Mouse (Mus musculus) midbrain, embryonic 12.5 days (tissue): Measurements from ENCODE around the gene Fam228b. TPM values are rescaled to one million over a fixed set of nuclear protein-coding genes. Genes with fewer than 3 reads are reported as not detected.

Experiments used
- ATAC-seq: fragments of 200-750 bp; cut with Nextera tagmentation; 2 replicates; pipeline ENCODE4 v1.8.0; 2017; ENCODE audit warnings: low read depth, moderate TSS enrichment, moderate library complexity; ENCODE audit not compliant: low FRiP score
- H3K27ac ChIP-seq: fragments of 300-500 bp; sonication (generic); replicated peaks from 2 replicates; pipeline ENCODE4 v1.5.1; 2016; ENCODE audit warnings: mild to moderate bottlenecking
- H3K27me3 ChIP-seq: fragments of 300-500 bp; sonication (generic); 2 replicates; pipeline ENCODE4 v1.6.1; 2016; ENCODE audit warnings: mild to moderate bottlenecking
- H3K36me3 ChIP-seq: fragments of 300-500 bp; sonication (generic); 2 replicates; pipeline ENCODE4 v1.6.1; 2016
- H3K4me1 ChIP-seq: fragments of 300-500 bp; sonication (generic); 2 replicates; pipeline ENCODE4 v1.6.1; 2016
- H3K4me2 ChIP-seq: fragments of 300-500 bp; sonication (generic); replicated peaks from 2 replicates; pipeline ENCODE4 v1.6.1; 2016; ENCODE audit warnings: mild to moderate bottlenecking, moderate library complexity
- H3K4me3 ChIP-seq: fragments of 300-500 bp; sonication (generic); 2 replicates; pipeline ENCODE4 v1.5.1; 2016; ENCODE audit warnings: mild to moderate bottlenecking
- H3K9ac ChIP-seq: fragments of 300-500 bp; sonication (generic); replicated peaks from 2 replicates; pipeline ENCODE4 v1.6.1; 2016; ENCODE audit warnings: mild to moderate bottlenecking, moderate library complexity
- H3K9me3 ChIP-seq: fragments of 300-500 bp; sonication (generic); 2 replicates; pipeline ENCODE4 v1.6.1; 2016; ENCODE audit warnings: mild to moderate bottlenecking
- WGBS: fragments of 180-500 bp; shearing (Covaris S2); methylation state at CpG from one replicate; pipeline ENCODE4 v1.1.7; 2016; 5-methylcytosine and 5-hydroxymethylcytosine counted together
- polyA plus RNA-seq: library from polyadenylated mRNA; unstranded; fragments of >200 nt; fragmentation: Nextera tagmentation; extraction: Ambion mirVana; gene quantifications from 2 replicates; pipeline ENCODE4 v1.2.1, GENCODE M21; 2016

Fam228b gene
- polyA plus RNA-seq, 1 experiment from 2014 or later = 4.2 TPM

DNA sequence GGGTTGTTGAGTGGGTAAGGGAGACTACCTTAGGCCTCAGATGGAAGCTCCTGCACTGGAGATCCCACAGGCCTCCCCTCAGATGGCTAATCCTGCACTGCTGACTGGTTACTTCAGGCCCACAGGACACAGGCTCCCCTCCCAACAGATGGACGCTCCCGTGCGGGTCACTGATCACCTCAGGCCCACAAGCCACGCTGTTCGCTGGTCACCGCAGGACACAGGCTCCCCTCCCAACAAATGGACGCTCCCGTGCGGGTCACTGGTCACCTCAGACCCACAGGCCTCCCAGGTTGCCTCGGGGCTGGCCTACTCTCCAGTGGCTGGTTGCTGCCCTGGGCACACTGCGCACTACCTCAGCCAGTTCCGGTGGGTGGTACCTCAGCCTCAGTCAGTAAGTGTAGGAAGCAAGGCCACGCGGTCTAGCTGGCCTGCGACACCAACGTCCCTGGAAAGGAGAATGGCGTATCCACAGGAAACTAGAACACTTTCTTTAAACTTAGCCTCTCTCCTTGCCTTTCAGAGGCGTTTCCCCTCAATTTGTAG is 31.0 kb downstream of the Fam228b start, which contains the start of gene Fam228a:
Fam228a (minus strand) TSS at position 400 of the 546 bp plus-strand sequence.
- no peak for ATAC-seq
- H3K4me1 ChIP-seq = no peaks in the 10 kb centered on the region
- H3K9me3 ChIP-seq = no peaks in the 10 kb centered on the region
- H3K4me2 ChIP-seq = no peak within 1 kb of the TSS
- H3K27ac ChIP-seq = no peak within 1 kb of the TSS
- no peaks in the 10 kb centered on the region for H3K36me3 ChIP-seq
- H3K9ac ChIP-seq = no peak within 1 kb of the TSS
- 79% methylated on average over 18 of the region's 18 CpGs for WGBS
- H3K4me3 ChIP-seq = no peak within 1 kb of the TSS
- no peaks in the 10 kb centered on the region for H3K27me3 ChIP-seq

DNA sequence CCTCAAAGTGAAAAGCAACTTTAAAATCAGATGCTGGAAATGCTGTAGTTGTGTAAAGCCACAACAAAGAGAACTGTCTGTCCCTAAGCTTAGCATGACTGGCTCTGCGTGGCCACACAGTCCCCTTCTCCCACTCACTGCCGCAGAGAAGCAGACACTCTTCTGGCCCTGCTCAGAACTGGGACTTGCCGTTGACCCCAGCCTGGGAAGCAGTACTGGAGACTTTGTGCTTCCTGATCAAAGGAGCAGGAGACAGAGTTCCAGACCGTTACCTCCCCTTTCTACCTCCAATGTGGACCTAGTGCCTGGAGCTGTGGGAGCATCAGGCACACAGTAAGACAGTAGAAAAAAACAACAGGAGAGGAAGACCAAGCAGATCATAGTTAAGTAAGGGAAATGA is 36.7 kb downstream of the Fam228b start:
- no peak for ATAC-seq
- WGBS = 63% methylated on average over 4 of the region's 4 CpGs
- H3K27me3 ChIP-seq = no peaks in the 10 kb centered on the region

DNA sequence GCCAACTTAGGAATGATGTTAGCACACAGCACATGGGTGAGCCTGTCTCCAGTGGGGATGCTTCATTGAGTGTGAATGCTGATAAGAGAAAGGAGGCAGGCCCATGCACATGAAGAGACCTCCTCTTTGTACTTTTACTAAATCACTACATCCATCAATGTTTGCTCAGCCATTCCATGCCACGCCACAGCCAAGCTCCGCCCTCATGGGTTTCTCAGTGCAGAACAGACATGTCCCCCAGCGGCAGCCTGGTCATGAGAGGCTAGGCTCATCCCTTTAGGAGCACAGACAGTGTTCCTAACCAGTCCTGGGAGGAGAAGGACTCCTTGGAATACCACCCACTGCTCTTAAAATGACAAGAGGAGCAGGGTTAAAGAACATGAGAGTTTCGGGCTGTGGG is 37.4 kb downstream of the Fam228b start:
- no peaks in the 10 kb centered on the region for H3K36me3 ChIP-seq
- H3K9ac ChIP-seq = no peak overlapping the region
- no peak overlapping the region for H3K4me2 ChIP-seq
- no peak overlapping the region for H3K4me3 ChIP-seq
- H3K27me3 ChIP-seq = no peaks in the 10 kb centered on the region
- H3K9me3 ChIP-seq = no peaks in the 10 kb centered on the region
- no peak for ATAC-seq
- WGBS = 85% methylated on average over 4 of the region's 4 CpGs
- no peak overlapping the region for H3K27ac ChIP-seq
- H3K4me1 ChIP-seq = no peaks in the 10 kb centered on the region

More for the DNA sequence above, 36.7 kb downstream of the Fam228b start:
- Histone ChIP-seq H3K4me2 (no peak overlapping the region), H3K36me3 (no peaks in the 10 kb centered on the region), H3K4me3 (no peak overlapping the region), H3K27ac (no peak overlapping the region), H3K9ac (no peak overlapping the region), H3K9me3 (no peaks in the 10 kb centered on the region), H3K4me1 (no peaks in the 10 kb centered on the region)

DNA sequence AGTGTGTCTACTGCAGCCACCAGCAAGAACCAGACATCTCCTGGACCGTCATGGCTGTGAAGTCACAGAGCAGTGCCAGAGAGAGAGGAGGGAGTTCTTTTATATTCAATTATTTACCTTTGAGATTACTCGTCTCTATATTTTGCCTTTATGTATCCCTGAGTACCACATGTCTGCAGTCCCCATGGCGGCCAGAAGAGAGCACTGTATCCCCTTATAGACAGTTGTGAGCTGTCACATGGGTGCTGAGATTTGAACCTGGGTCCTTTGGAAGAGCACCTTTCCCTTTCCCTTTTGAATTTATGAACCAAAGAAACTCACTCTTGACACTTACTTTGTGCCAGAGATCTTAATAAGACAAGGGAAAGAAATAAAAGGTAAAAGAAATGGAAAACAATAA is 39.9 kb downstream of the Fam228b start:
- WGBS = 92% methylated on average over 3 of the region's 3 CpGs

DNA sequence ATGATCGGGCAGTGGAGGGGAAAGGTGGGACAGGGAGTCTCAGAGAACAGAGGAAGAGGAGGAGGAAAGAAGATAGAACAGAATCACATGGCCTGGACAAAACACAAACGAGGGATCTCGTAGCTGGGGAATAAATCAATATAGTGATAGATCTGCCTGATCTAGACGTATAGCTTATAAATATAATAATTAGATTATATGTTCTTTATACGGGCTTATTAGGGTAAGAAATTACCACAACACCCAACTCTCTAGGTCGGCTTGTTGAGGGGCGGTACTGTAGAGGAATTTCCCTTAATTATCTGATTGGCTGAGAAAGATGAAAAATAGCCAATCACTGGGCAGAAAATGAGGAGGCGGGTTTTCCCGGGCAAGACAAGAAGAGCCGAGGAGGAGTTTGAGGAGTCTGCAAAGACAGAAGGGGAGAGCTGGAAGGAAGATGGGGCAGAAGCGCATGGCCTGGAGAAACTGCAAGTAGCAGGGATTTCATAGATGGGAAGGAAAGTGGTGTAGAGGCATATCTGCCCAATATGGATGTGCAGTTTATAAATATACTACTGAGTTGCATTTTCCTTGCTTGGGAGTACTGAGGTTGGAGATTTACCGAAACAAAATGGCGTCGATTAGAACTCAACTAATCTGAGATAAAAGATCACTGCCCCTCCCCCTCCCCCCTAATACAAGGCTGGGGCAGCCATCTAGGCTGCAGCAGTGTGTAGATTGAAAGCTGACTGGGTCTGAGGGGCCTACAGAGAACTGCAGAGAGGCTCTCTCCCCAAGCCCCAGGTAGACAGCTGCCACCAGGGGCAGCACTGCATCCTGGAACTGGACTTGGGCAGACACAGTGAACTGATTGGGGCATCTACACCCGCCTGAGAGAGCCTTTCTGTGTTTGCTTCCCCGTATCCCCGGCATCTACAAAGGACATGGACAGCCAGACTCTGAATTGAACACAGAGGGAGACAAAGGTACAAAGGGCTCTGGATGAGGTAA is 49.0 kb downstream of the Fam228b start:
- H3K9me3 ChIP-seq = no peaks in the 10 kb centered on the region
- no peak overlapping the region for H3K27ac ChIP-seq
- H3K9ac ChIP-seq = no peak overlapping the region
- H3K4me2 ChIP-seq = no peak overlapping the region
- no peaks in the 10 kb centered on the region; the same call in 1 of the 2 replicates for H3K27me3 ChIP-seq
- no peak overlapping the region for H3K4me3 ChIP-seq
- H3K36me3 ChIP-seq = no peaks in the 10 kb centered on the region
- H3K4me1 ChIP-seq = peaks cover 3% of the 10 kb centered on the region; the same call in 1 of the 2 replicates
- no peak for ATAC-seq
- WGBS = 78% methylated on average over 17 of the region's 17 CpGs

More for the DNA sequence above, 39.9 kb downstream of the Fam228b start:
- H3K9ac ChIP-seq = no peak overlapping the region
- H3K36me3 ChIP-seq = no peaks in the 10 kb centered on the region
- H3K4me3 ChIP-seq = no peak overlapping the region
- no peak for ATAC-seq
- H3K27ac ChIP-seq = no peak overlapping the region
- H3K27me3 ChIP-seq = no peaks in the 10 kb centered on the region
- no peaks in the 10 kb centered on the region for H3K9me3 ChIP-seq
- H3K4me1 ChIP-seq = no peaks in the 10 kb centered on the region
- no peak overlapping the region for H3K4me2 ChIP-seq

DNA sequence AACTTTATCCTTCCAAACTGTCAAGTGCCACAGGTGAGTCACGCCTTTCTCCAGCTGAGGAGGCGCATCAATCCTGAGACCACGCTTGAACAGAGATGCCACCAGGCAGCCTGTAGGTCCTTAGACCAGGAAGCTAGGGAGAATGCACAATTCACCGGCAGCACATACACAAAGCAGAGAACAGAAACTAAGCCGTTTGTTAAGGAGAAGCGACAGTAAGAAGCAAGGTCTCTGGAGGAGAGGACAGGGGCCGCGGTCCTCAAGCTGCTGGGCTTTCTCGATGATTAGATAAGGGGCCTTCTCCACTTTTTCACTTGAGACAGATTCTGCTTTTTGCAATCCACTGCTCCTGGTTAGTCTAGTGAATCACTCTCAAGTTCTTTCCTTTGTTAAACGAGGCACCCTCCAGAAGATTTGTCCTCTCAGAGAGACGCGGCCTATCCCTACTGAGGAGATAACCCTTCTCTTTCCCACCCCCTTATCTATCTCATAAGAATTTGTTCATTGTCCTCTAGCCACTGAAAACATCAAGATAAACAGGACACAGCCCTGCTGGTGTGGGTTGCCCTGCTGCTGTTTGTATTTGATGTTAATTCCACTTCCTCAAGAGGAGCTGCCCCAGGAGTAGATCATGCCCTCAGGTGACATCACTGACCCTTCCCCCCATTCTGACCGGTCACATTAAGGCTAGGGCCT is 49.9 kb downstream of the Fam228b start:
- Histone ChIP-seq H3K36me3 (no peaks in the 10 kb centered on the region), H3K4me3 (no peak overlapping the region), H3K27ac (no peak overlapping the region), H3K27me3 (no peaks in the 10 kb centered on the region; the same call in 1 of the 2 replicates), H3K9me3 (no peaks in the 10 kb centered on the region), H3K4me1 (peaks cover 3% of the 10 kb centered on the region; the same call in 1 of the 2 replicates), H3K4me2 (no peak overlapping the region), H3K9ac (no peak overlapping the region)
- WGBS = 88% methylated on average over 13 of the region's 13 CpGs
- no peak for ATAC-seq

DNA sequence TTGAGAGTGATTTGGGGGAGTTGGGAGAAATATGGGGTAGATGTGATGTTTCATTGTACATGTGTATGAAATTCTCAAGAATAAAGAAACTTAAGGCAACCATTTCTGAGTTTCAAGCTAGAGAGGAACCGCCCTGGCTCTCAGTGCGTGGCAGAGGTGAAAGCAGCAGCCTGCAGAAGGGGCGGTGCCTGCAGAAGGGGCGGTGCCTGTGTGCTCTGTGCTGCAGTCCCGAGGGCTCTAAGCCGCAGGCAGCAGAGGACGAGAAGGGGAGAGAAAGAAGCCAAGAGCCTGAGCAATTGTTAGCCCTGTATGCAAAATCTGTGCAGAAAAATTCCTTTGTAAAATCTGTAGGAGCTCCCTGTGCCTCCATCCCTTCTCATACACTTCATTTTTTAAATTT is 51.6 kb downstream of the Fam228b start:
- Histone ChIP-seq H3K27ac (no peak overlapping the region), H3K9ac (no peak overlapping the region), H3K36me3 (no peaks in the 10 kb centered on the region), H3K27me3 (no peaks in the 10 kb centered on the region; the same call in 1 of the 2 replicates), H3K9me3 (no peaks in the 10 kb centered on the region), H3K4me3 (no peak overlapping the region), H3K4me2 (0 out of 2 replicates have a peak overlapping the region, but pooled peaks have one; percentile 17), H3K4me1 (peaks cover 3% of the 10 kb centered on the region; the same call in 1 of the 2 replicates)
- 8% methylated on average over 7 of the region's 7 CpGs for WGBS
- peak; percentile 78 for ATAC-seq

DNA sequence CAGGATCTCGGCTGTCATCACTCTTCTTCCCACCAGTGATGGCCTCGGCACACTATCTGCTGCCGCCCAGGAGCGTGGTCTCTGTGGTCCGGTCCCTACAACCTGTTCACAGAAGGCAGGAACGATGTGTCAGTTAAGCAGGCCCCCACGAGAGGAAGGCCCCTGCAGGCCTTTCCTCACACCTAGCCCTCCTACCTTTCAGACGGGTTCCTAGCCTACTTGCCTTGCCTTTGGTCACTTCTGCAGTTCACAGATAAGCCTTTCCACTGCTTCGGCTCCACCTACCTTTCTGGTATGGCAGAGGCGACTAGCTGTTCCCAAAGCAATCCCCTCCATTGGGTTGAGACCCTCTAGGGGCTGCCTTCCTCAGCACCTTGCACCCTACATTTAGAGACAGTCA is 53.5 kb downstream of the Fam228b start:
- no peak overlapping the region for H3K4me3 ChIP-seq
- no peak for ATAC-seq
- peaks cover 3% of the 10 kb centered on the region; the same call in 1 of the 2 replicates for H3K4me1 ChIP-seq
- no peaks in the 10 kb centered on the region for H3K9me3 ChIP-seq
- no peak overlapping the region for H3K9ac ChIP-seq
- no peak overlapping the region for H3K4me2 ChIP-seq
- H3K36me3 ChIP-seq = no peaks in the 10 kb centered on the region
- H3K27me3 ChIP-seq = no peaks in the 10 kb centered on the region; the same call in 1 of the 2 replicates
- WGBS = 85% methylated on average over 10 of the region's 10 CpGs
- H3K27ac ChIP-seq = no peak overlapping the region

DNA sequence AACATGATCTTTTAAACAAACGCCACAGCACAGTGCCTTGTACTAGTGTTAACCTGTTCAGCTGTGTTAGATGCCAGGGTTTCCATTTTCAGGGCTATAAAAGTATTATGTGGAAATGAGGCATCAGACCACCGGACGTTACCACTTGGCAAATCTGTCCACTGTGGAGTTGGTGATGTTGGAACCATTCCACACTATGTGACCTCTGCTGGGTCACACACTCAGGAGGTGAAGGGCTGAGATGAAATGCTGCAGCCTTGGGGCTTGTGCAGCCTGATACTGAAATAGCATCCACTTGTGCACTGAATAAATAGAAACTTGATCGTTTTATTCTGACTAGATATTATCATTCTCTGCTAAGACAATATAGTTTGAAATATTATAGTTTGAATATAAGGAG is 55.7 kb downstream of the Fam228b start:
- Histone ChIP-seq H3K4me1 (0 out of 2 replicates have a peak, but pooled peaks cover 3% of the 10 kb centered on the region), H3K36me3 (peaks cover 2% of the 10 kb centered on the region; the same call in 1 of the 2 replicates), H3K9ac (no peak overlapping the region), H3K4me3 (no peak overlapping the region), H3K9me3 (no peaks in the 10 kb centered on the region), H3K27me3 (no peaks in the 10 kb centered on the region), H3K27ac (no peak overlapping the region), H3K4me2 (no peak overlapping the region)
- no peak for ATAC-seq
- WGBS = 89% methylated on average over 4 of the region's 4 CpGs

DNA sequence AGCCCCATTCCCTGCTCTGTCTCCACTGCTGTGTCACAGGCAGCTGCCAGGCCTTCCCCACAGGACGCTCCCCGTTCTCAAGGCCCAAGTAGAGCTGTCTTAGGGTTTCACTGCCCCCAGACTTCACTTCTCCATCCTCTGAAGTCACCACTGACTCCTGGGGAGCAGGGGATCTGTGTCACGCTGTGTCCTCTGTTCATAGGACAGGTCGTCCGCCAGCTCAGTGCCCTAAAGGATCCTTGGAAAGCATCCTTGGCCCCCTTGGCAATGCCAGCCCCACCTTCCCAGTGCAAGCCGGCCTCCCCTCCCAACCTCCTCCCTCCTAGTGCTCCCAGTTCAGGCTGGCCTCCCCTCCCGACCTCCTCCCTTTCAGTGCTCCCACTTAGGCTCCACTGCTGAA is 59.1 kb downstream of the Fam228b start:
- WGBS = 93% methylated on average over 7 of the region's 7 CpGs
- Histone ChIP-seq H3K4me2 (no peak overlapping the region), H3K9ac (no peak overlapping the region), H3K4me3 (no peak overlapping the region), H3K9me3 (no peaks in the 10 kb centered on the region), H3K27ac (no peak overlapping the region), H3K36me3 (peaks cover 10% of the 10 kb centered on the region), H3K4me1 (no peaks in the 10 kb centered on the region), H3K27me3 (no peaks in the 10 kb centered on the region)
- ATAC-seq = no peak

DNA sequence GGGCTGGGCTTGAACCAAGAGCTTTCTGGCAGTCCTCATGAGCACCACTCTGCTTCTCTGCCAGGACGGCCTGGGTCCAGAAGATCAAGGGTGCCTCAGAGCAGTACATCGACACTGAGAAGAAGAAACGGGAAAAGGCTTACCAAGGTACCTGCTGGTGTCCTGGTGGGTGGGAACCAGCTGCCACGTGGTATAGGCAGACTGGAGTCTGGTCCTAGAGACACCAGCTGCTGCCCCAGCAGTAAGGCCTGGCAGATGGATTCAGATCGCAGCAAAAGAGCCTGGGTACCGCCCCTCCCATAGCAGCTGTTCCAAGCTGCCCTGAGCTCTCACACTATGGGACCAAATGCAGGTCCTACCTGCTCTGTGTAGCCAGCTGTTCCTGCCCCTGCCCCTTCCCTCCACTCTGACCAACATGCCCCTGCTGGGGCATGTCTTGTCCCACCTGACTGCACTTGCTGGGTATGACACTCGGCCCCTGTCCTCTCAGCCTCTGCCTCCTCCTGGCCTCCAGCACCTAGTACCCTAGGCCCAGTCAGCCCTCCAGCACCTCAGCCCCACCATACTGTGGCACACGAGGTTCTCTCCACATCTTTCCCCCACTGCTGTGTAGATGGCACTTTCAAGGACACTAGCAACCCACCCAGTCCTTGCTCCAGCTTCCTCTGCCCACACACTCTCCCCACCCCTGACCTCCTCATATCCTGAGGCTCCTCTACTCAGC is 60.0 kb downstream of the Fam228b start:
- H3K27ac ChIP-seq = no peak overlapping the region
- no peak overlapping the region for H3K4me2 ChIP-seq
- no peak overlapping the region for H3K9ac ChIP-seq
- peak; percentile 47; the same call in 1 of the 2 replicates for ATAC-seq
- no peaks in the 10 kb centered on the region for H3K27me3 ChIP-seq
- no peaks in the 10 kb centered on the region for H3K9me3 ChIP-seq
- H3K36me3 ChIP-seq = peaks cover 10% of the 10 kb centered on the region
- 83% methylated on average over 8 of the region's 8 CpGs for WGBS
- H3K4me3 ChIP-seq = no peak overlapping the region
- no peaks in the 10 kb centered on the region for H3K4me1 ChIP-seq
